Mouse (Mus musculus): Measurements from ENCODE around the gene Tnni1.

DNA sequence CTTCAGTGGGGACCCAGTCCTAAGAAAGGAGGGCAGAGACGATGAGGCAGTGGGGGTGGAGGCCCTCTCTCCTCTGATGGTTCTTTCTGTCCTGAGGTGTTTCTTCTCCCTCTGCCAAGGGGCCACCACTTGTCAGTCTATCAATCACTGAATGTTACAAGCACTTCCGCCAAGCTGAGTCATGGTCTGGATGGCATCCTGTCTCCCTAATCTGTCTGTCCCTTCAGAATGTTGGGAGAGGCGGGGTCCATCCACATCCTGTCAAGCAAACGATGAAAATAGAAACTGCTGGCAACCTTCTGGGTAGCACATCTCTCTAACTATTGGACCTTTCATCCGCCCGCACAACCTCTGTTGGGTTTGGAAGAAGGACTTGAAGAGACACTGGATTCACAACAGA is 65.2 kb downstream of the Tnni1 start:
- TF ChIP-seq CTCF (IDR thresholded peaks at IDR 0.05; ENCODE audit: insufficient read depth, low read depth, low read length) (no peak), POLR2A (IDR thresholded peaks at IDR 0.05; ENCODE audit: insufficient read depth, low read depth, low read length) (no peak)

All from olfactory bulb, adult 2 months (tissue).